Mouse (Mus musculus): ENCODE measurements around the gene Stab2.

Gene Stab2

DNA sequence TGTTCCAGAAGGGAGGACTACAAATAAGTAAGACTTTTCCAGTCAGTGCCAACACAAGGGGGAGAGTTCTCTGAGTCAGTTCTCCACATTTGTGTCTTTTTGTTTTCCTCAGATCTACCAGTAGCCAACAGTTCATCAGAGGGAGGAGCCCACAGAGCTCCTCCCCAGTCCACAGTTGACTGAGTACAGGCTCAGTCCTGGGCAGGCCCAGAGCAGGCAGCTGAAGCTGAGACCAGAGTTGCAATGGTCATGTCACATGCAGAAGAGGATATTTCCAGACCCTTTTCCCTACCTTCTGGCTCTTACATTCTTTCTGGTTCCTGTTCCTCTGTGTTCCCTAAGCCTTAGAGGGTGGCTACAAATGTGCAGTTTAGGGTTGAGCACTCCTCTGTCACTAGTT, 118.4 kb downstream of the Stab2 start:
- DNase-seq, result no peak

- no peak for DNase-seq
Observed at GRCm38 (mm10) chr10:86886434-86886833, 121.4 kb downstream of the Stab2 start.

DNA sequence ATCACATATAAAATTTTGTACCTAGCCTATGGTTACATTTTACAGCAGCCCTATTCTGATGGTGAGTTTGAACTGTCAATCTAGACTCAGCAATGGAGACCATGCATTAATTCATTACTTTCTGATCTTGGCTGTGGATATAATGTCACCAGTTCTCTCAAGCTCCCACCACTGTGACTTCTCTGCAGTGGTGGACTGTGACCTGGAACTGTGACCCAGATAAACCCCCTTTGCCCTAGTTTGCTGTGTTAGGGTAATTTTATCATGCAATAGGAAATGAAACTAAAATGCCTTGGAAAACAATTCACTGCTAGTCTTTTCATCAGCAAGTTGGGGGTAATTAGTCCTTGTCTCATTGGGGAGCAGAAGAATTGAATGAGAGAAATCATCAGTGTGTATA, 126.4 kb downstream of the Stab2 start:
- no peak for DNase-seq

DNA sequence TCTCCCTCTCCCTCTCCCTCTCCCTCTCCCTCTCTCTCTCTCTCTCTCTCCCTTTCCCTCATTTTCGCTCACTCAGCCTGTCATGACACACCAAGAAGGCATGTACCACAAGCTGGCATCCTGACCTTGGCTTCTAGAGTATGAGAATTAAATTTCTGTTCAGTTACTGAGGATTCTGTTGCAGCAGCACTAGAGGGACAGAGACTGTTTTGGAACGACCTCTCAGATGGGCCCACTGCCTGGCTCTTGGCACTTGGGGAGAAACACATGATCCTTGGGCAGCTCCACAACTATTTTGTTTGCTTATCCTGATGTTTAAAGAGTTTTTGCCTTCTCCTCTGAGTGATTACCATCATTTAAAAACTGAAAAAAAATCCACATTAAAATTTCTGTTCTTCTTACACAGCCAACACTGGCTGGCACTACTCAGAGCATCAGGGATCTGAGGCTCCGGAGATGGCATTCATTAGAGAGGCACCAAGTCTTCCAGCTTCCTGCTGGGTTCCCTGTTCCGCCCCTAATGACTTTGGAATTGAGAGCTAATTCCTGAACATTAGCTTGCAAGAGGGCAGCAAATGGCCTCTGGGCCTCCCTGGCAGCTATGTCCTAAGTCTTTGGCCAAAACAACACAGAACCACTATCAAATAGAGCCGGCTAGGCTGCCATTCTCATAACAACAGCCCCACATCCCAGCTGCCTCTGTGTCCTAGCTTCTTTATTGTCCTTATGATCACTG, 127.6 kb downstream of the Stab2 start:
- DNase-seq, result no peak

GRCm38 (mm10) chr10:86878721-86879120, 129.1 kb downstream of the Stab2 start:
- DNase-seq, result no peak

DNA sequence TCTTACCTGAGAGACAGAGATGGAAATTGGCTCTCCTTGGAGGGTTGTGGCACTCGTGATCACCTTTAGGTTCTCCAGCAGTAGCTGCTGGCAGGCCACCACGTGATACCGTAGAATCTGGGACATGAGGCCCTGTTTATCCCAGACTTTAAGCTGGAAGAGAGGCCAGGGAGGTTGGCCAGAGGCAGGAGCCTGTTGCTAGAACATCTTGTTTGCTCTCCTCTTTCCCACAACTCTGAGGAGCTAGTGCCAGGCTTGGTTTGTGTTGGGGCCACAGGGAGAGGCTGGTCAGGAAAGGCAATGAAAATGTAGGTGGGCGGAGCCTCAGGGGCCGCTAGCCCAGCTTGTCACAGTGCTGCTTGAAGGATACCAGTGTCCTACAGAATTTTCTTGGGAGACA, 135.2 kb downstream of the Stab2 start:
- DNase-seq, result peak; percentile 26

DNA sequence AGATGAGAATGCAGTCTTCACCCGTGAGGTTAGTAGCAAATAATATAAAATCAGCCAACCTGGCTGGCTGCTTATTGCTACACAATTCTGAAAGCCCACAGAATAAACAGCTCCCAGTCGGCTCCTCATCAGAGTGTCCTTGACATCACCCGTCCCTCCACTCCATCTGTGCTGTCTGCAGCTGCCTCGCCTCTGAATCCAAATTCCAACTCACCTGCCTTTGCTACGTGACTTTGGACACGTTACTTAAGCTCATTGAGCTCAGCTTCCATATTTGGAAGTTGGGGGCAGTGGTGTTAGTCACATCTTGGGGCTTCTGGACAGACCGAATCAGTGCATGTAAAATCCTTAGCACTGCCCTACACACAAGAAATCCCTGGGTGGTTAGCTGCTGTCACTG, 135.7 kb downstream of the Stab2 start:
- DNase-seq, result no peak

DNA sequence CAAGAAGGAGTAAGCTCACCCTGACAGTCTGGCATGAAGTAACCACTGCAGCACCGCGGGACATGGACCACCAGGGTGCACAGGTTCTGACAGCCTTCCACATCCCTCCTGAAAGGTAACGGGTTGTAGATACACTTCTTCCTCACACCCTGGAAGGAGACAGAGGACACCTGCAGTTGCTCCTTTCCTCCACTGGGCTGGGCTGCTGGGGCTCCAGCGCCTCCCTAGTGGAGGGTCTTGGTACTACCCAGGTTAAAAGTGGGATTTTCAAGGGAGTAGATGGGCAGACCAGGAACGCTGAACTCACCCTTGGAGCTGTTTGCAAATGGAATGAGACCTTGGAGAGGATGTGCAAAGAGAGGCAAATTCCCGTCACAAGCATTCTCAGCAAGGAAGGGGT, 144.4 kb downstream of the Stab2 start:
- DNase-seq, result no peak

- no peak for DNase-seq
Observed at GRCm38 (mm10) chr10:86862496-86862895, 145.3 kb downstream of the Stab2 start.

DNA sequence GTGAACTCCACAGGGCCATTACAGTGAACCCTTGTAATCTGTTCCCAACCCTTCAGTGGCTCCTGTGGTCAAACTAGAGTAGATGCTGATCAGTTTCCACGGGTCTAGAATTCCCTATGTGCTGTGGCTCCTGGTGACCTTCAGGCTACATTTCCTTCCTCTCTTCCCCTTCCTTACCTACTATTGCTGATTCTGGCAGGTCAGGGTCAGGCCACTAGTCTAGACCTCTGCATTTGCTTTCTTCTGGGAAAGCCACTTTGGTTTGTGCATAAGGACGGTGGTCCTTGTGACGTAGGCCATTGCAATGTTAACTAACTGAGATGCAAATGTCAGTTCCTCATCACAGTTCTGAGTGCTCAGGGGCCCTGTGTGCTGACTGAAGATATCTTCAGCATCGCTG, 147.4 kb downstream of the Stab2 start:
- no peak for DNase-seq

GRCm38 (mm10) chr10:86853433-86853832, 154.4 kb downstream of the Stab2 start:
- no peak for DNase-seq

DNA sequence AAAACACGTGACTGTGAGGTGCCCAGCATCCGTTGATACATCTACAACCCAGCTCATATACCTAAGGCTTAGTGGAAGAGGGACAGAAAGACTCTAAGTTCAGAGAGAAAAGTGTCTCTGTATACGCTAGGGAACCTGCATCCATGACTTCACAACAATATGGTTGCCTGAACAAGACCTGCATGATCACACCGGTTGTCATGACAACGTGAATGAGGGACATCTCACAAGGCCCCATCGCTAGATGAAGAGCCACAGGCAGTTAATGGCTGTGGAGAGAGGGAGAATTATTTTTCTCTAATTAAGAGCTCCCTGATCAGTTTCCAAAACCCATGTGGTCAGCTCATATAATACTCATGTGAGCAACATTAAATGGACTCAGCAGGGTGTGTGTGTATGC, 155.7 kb downstream of the Stab2 start:
- peak; percentile 28 for DNase-seq

DNA sequence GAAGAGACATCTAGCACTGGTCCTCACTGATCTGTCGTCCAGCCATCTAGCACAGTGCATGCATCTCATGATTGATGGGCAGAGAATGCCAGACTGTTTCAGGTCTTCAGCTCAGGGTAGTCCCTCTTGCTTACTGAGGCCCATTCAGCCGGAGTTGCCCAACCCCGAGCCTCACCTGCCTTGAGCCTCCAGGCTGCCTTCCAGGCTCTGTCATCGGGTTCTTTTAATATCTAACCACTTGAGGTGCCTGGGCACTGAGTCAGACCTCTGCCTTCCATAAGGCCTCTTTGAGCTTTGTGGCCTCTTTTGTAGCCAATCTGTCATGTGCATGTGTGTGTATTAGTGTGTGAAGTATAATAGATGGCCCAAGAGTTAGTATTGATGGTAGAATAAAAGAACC, 158.3 kb downstream of the Stab2 start:
- no peak for DNase-seq

DNA sequence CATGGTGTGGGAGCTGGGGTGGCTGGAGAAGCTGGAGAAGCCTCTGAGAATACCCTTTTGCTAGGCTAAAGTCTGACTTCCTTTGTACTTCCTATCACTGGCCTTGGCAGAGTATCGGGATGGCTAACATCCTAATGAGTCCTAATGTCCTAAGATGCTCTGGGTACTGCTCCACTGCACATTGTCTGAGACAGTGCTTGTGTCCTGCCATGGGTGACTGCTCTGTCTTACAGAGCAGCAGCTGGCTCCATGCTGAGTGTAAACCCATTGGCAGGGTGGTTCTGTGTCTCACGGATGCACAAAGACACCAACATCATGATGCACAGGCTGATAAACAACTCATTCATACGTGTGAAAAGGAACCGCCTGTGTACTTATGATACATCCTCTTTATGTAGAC, 158.7 kb downstream of the Stab2 start:
- DNase-seq, result no peak

DNA sequence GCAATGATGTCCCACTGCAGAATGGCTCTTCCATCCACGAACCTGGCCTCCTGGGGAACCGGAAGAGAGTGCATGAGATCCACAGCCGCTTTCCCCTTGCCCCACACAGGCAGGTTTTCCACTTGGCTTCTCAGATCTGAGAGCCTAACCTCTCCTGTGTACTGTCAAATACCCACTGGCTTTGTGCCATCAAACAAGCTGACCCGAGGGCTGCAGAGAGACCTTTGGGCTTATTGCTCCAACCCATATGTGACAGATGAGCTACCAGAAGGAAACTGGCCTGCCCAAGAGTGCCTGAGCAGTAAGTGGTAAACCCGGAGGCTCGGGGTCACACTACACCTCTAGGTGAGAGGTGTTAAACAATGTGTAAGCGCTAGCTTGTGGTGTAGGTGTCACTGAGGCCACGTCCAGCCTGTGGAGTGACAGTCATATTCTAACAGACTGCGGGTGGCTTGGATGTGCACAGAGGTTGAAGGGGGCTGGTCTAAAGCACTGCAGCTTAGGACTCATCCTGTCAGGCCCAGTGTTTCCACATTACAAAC, 160.8 kb downstream of the Stab2 start:
- DNase-seq, result no peak

- DNase-seq, result no peak
Observed at GRCm38 (mm10) chr10:86842659-86843058, 165.2 kb downstream of the Stab2 start.

DNA sequence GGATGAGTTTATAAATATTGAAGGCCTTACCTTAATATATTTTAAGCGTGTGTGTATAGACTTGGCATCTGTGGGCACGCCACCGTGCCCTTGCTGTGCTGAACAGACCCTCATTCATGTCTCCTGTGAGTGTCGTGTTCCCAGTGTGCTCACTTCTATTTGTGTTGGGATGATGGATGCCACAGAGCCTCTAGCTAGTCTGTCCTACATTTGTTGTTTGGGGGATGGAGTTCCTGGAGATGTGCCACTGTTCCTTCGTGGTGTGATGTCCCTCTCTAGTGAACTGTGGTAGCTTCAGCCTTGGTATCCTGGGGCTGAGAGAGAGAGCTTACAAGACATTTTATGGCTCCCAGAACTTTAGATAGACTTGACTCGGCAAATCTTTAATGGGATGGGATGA, 169.0 kb downstream of the Stab2 start:
- DNase-seq, result no peak

- DNase-seq, result no peak
Observed at GRCm38 (mm10) chr10:86836784-86837183, 171.0 kb downstream of the Stab2 start.

DNA sequence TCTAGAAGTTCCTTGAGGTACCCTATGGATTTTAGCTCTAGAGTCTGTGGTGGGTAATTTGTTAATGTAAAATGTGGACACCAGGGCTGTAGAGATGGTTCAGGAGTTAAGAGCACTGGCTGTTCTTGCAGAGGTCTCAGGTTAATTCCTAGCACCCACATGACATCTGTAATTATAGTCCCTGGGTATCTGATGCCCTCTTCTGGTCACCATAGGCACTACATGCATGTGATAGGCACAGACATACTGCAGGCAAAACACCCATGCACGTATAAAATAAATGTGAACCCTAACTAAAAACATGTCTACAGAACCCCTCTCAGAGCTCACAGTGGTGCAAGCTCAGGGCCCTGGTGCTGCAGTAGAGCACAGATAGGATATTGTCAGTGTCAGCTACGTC, 178.3 kb downstream of the Stab2 start:
- no peak for DNase-seq

- DNase-seq, result no peak
Observed at GRCm38 (mm10) chr10:86828221-86829135, 179.3 kb downstream of the Stab2 start.

- no peak for DNase-seq
Observed at GRCm38 (mm10) chr10:86826929-86827328, 180.9 kb downstream of the Stab2 start.

- DNase-seq, result no peak
Observed at GRCm38 (mm10) chr10:86825871-86826522, 181.8 kb downstream of the Stab2 start.

DNA sequence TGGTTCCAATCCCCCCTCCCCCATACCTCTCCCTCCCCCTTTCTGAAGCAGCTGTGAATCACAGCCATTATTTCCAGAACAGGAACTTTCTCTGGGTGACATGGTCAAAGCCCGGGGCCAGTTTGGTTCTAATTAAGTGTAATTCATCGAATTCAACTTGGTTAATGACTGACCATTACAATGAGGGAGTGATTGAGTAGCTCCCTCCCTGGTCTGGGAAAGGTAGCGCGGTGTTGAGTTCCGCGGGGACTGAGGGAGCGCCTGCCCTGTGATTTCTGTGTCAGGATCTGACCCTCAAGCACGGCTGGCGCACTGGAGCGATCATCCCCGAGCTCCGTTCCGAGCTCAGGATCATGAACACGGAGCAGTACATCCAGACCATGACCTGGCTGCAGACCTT, 183.0 kb downstream of the Stab2 start:
- peak; percentile 38 for DNase-seq
